Mouse (Mus musculus): Measurements from ENCODE around the gene Dnttip2. TPM values are rescaled to one million over a fixed set of nuclear protein-coding genes. Genes with fewer than 3 reads are reported as not detected.
A peak's percentile ranks its signal among the peaks of the same experiment; 100 is the strongest.

Dnttip2 gene
- total and polyA plus RNA-seq, 3 experiments, result 6.9 to 25.8 (median 25.7) TPM

DNA sequence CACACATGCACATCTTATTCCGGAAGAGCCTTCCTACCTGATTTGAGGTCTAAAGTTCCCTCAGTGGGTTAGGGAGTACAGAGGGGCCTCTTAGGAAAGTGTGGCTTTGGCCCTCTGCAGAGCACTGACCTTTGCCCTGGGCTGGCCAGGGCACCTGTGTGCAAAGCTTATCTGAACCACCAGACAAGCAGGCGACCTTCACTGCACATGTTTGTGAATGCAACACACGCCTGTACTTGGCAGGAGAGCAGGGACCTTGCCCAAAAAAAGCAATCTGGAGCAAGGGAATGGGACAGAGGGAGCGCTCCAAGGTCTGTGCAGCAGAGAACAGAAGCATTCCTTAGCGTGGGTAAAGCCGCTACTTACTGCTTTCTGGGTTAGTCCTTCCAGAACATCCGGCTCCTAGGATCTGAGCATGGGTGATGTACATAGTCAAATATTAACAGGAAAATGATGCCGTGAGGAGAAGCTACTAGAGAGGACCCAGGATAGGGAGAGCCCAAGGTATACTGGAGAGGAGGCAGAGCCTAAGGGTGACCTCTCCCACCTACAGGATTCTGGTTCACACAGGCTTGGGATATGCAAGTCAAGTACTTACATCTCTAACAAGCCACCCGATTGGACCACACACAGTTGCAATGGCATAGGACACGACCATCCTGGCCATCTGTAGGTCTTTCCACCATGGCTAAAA lies 38.9 kb downstream of the Dnttip2 start:
- Histone ChIP-seq H3K9ac (ENCODE audit: low read depth, low read length) (no peak overlapping the region), H3K27ac (no peak overlapping the region), H3K4me3 (no peak overlapping the region), H3K27me3 (ENCODE audit: control insufficient read depth, insufficient read depth, low read length) (no peaks in the 10 kb centered on the region), H3K79me2 (replicated peaks; ENCODE audit: control insufficient read depth, insufficient read depth, low read length) (no peaks in the 10 kb centered on the region), H3K4me1 (ENCODE audit: control insufficient read depth, insufficient read depth, low read length) (peaks cover 2% of the 10 kb centered on the region; the same call in 1 of the 2 replicates), H3K36me3 (ENCODE audit: control insufficient read depth, insufficient read depth, low read length) (no peaks in the 10 kb centered on the region)
- peak; percentile 32 to 39 for DNase-seq
- intact Hi-C loops (cut with DNase I), result loop anchor here (1.0 to 5.0 kb wide), 3 partner anchors 109 to 325 kb away; no protein-coding TSS in a partner anchor
- 70% methylated on average over 10 of the region's 10 CpGs for whole genome bisulfite sequencing
- TF ChIP-seq EP300 (IDR thresholded peaks at IDR 0.05; ENCODE audit: insufficient read depth, low read depth, low read length) (0 out of 2 replicates have a peak, but pooled peaks have one; percentile 48), POLR2A (IDR thresholded peaks at IDR 0.05; ENCODE audit: insufficient read depth, low read depth, low read length) (no peak), CTCF (IDR thresholded peaks at IDR 0.05) (no peak)

DNA sequence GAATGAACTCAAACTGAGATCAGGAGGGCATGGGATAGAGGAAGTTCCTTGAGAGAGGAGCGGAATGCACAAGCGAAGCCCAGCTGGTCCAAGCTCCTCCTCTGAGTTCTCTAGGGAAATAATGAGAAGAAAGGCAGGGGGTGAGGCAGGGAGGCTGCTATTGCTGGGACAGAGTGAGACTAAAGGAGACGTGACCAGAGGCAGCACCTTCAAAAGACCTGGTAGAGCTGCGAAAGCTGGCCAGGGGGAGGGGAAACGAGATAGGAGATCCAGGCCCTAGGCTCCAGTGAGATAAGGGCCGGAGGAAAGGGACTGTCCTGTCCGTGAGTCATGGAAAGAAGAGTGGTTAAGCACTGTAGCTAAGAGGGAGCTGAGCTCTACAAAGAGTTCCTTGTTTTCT lies 39.7 kb downstream of the Dnttip2 start:
- Histone ChIP-seq H3K27me3 (ENCODE audit: control insufficient read depth, insufficient read depth, low read length) (no peaks in the 10 kb centered on the region), H3K27ac (no peak overlapping the region), H3K36me3 (ENCODE audit: control insufficient read depth, insufficient read depth, low read length) (no peaks in the 10 kb centered on the region), H3K4me3 (no peak overlapping the region), H3K79me2 (replicated peaks; ENCODE audit: control insufficient read depth, insufficient read depth, low read length) (no peaks in the 10 kb centered on the region), H3K9ac (ENCODE audit: low read depth, low read length) (no peak overlapping the region), H3K4me1 (ENCODE audit: control insufficient read depth, insufficient read depth, low read length) (peaks cover 2% of the 10 kb centered on the region; the same call in 1 of the 2 replicates)
- 38% methylated on average over 7 of the region's 7 CpGs for WGBS
- intact Hi-C loops (cut with DNase I), result loop anchor here (5.0 kb wide), 1 partner anchor 108 kb away; no protein-coding TSS in a partner anchor
- TF ChIP-seq CTCF (IDR thresholded peaks at IDR 0.05) (no peak), EP300 (IDR thresholded peaks at IDR 0.05; ENCODE audit: insufficient read depth, low read depth, low read length) (no peak), POLR2A (IDR thresholded peaks at IDR 0.05; ENCODE audit: insufficient read depth, low read depth, low read length) (no peak)
- no peak for DNase-seq

DNA sequence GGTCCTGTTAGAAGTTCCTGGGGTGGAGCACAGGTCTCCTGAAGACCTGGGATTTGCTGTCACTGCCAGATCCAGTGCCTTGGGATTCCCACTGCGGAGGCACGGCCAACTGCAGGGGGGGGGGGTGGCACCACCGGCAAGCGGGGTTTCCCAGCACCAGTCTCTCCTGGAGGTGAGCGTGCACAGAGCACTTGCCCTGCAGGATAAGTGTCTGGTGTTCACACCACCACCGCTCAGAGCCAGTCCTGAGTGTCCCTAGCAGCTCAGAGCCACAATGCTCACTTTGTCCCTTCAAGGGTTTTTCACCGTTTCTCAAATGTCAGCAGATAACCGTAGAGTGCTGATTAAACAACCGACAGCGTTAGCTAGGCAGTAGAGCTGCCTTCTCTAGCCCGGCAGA lies 42.4 kb downstream of the Dnttip2 start:
- intact Hi-C loops (cut with DNase I), result no loop called here
- H3K9ac ChIP-seq (ENCODE audit: low read depth, low read length), result no peak overlapping the region
- H3K4me1 ChIP-seq (ENCODE audit: control insufficient read depth, insufficient read depth, low read length), result peaks cover 2% of the 10 kb centered on the region; the same call in 1 of the 2 replicates
- no peak overlapping the region for H3K27ac ChIP-seq
- H3K36me3 ChIP-seq (ENCODE audit: control insufficient read depth, insufficient read depth, low read length), result no peaks in the 10 kb centered on the region
- H3K79me2 ChIP-seq (replicated peaks; ENCODE audit: control insufficient read depth, insufficient read depth, low read length), result no peaks in the 10 kb centered on the region
- no peaks in the 10 kb centered on the region for H3K27me3 ChIP-seq (ENCODE audit: control insufficient read depth, insufficient read depth, low read length)
- TF ChIP-seq CTCF (IDR thresholded peaks at IDR 0.05) (no peak), EP300 (IDR thresholded peaks at IDR 0.05; ENCODE audit: insufficient read depth, low read depth, low read length) (no peak), POLR2A (IDR thresholded peaks at IDR 0.05; ENCODE audit: insufficient read depth, low read depth, low read length) (no peak)
- 34% methylated on average over 11 of the region's 11 CpGs for WGBS
- DNase-seq, result no peak
- no peak overlapping the region for H3K4me3 ChIP-seq

DNA sequence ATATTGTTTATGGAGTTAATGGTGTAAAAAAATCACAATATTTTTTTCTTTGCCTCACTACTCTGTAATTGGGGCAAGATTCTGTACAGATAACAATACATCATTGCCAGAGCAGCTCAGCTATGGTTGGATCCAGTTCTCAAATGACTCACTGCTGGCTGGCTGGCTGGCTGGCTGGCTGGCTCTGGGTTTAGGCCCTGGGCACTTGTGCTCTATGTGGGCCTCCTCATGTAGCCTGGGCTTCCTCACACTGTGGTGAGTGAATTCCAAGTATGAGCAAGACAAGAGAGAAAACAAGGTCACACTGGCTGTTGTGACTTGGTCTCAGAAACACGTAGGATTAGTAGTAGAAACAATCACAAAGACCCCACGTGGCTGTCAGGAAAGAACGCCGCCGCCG lies 43.2 kb downstream of the Dnttip2 start:
- whole genome bisulfite sequencing, result 91% methylated on average over 6 of the region's 6 CpGs
- no peak overlapping the region for H3K27ac ChIP-seq
- TF ChIP-seq CTCF (IDR thresholded peaks at IDR 0.05) (no peak), EP300 (IDR thresholded peaks at IDR 0.05; ENCODE audit: insufficient read depth, low read depth, low read length) (no peak), POLR2A (IDR thresholded peaks at IDR 0.05; ENCODE audit: insufficient read depth, low read depth, low read length) (no peak)
- intact Hi-C loops (cut with DNase I), result no loop called here
- no peak for DNase-seq
- H3K4me1 ChIP-seq (ENCODE audit: control insufficient read depth, insufficient read depth, low read length), result peaks cover 2% of the 10 kb centered on the region; the same call in 1 of the 2 replicates
- no peaks in the 10 kb centered on the region for H3K27me3 ChIP-seq (ENCODE audit: control insufficient read depth, insufficient read depth, low read length)
- no peaks in the 10 kb centered on the region for H3K79me2 ChIP-seq (replicated peaks; ENCODE audit: control insufficient read depth, insufficient read depth, low read length)
- H3K9ac ChIP-seq (ENCODE audit: low read depth, low read length), result no peak overlapping the region
- H3K4me3 ChIP-seq, result no peak overlapping the region
- H3K36me3 ChIP-seq (ENCODE audit: control insufficient read depth, insufficient read depth, low read length), result no peaks in the 10 kb centered on the region

DNA sequence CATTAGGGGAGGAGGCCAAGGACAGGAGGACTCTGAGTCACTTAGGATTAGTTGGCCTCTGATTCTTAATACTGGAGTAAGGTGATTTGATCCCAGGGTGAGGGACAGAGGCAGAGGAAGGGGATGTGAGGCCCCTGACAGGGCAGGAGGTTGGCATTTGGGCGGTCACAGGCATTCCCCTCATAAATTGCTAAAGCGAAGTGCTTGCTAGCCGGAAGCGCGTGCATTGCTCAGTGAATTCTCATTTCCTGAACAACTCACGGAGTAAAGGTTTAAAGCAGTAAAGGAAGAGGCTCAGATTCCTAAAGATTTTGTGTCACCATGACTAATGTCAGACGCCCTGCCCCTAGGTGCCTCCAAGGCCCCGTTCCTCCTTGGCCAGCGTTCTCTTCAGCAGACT lies 48.0 kb downstream of the Dnttip2 start:
- H3K79me2 ChIP-seq (replicated peaks; ENCODE audit: control insufficient read depth, insufficient read depth, low read length), result no peaks in the 10 kb centered on the region
- intact Hi-C loops (cut with DNase I), result no loop called here
- 50% methylated on average over 9 of the region's 9 CpGs for WGBS

DNA sequence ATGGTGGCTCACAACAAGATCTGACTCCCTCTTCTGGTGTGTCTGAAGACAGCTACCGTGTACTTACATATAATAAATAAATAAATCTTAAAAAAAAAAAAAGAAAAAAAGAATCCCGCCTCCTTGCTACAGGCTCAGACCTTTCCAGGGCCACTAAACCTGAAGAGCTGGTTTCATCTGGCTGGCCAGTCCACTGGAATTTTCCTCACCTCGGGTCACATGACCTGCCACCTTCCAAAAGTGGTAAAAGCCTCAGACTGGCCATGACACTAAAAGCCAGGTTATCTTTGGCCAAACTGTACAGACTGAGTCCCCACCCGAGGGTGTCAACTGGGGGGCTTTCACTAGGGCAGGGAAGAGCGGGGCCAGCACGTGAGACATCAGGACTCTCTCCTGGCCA lies 49.7 kb downstream of the Dnttip2 start:
- intact Hi-C loops (cut with DNase I), result no loop called here
- no peak for DNase-seq
- TF ChIP-seq POLR2A (IDR thresholded peaks at IDR 0.05; ENCODE audit: insufficient read depth, low read depth, low read length) (no peak), CTCF (IDR thresholded peaks at IDR 0.05) (no peak), EP300 (IDR thresholded peaks at IDR 0.05; ENCODE audit: insufficient read depth, low read depth, low read length) (no peak)
- no peak overlapping the region for H3K9ac ChIP-seq (ENCODE audit: low read depth, low read length)
- H3K36me3 ChIP-seq (ENCODE audit: control insufficient read depth, insufficient read depth, low read length), result no peaks in the 10 kb centered on the region
- no peak overlapping the region for H3K27ac ChIP-seq
- H3K27me3 ChIP-seq (ENCODE audit: control insufficient read depth, insufficient read depth, low read length), result no peaks in the 10 kb centered on the region
- H3K4me3 ChIP-seq, result no peak overlapping the region
- H3K4me1 ChIP-seq (ENCODE audit: control insufficient read depth, insufficient read depth, low read length), result no peaks in the 10 kb centered on the region
- WGBS, result 83% methylated on average over 6 of the region's 6 CpGs
- no peaks in the 10 kb centered on the region for H3K79me2 ChIP-seq (replicated peaks; ENCODE audit: control insufficient read depth, insufficient read depth, low read length)

More for the DNA sequence above, 48.0 kb downstream of the Dnttip2 start:
- Histone ChIP-seq H3K27ac (no peak overlapping the region), H3K4me1 (ENCODE audit: control insufficient read depth, insufficient read depth, low read length) (no peaks in the 10 kb centered on the region), H3K4me3 (no peak overlapping the region), H3K36me3 (ENCODE audit: control insufficient read depth, insufficient read depth, low read length) (no peaks in the 10 kb centered on the region), H3K9ac (ENCODE audit: low read depth, low read length) (no peak overlapping the region), H3K27me3 (ENCODE audit: control insufficient read depth, insufficient read depth, low read length) (no peaks in the 10 kb centered on the region)
- no peak for TF ChIP-seq POLR2A (IDR thresholded peaks at IDR 0.05; ENCODE audit: insufficient read depth, low read depth, low read length)
- TF ChIP-seq CTCF (IDR thresholded peaks at IDR 0.05), result no peak
- TF ChIP-seq EP300 (IDR thresholded peaks at IDR 0.05; ENCODE audit: insufficient read depth, low read depth, low read length), result no peak
- no peak for DNase-seq
